Mouse (Mus musculus): ENCODE measurements at regions not wholly inside any gene's neighbourhood (a gene's known extent, or its start where the extent isn't known, plus 50 kb on each side); places are given as distances from the start of the nearest gene placed in this dataset.

DNA sequence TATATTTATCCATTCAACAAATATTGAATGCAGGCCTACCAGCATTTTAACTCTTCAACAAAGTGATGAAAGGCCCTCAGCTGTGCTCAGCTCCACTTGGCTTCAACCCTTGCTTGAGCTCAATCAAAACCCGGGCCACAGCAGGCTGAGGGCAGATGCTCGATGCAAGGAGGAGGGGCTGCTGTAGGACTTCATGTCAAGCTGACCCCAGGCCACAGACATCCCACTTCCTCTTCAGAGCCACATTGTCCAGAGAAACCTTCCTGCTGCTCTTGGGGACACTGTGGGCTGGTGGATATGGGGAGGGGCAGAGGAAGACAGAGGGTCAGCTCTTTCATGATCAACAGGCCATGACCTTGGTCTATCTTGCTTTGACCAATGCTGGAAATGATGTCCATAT, 299.7 kb downstream of the Bcl11a start:
- Histone ChIP-seq H3K4me3 (ENCODE audit: low read depth, low read length) (no peak overlapping the region), H3K9me3 (ENCODE audit: low read length) (no peaks in the 10 kb centered on the region), H3K4me1 (ENCODE audit: insufficient read depth, low read length) (no peaks in the 10 kb centered on the region), H3K9ac (replicated peaks; ENCODE audit: low read length, poor library complexity, severe bottlenecking) (no peak overlapping the region), H3K36me3 (ENCODE audit: insufficient read depth, low read length) (no peaks in the 10 kb centered on the region), H3K27me3 (ENCODE audit: insufficient read depth, low read length) (no peaks in the 10 kb centered on the region), H3K4me2 (ENCODE audit: low read depth, low read length, poor library complexity, severe bottlenecking) (no peak overlapping the region), H3K27ac (ENCODE audit: low read depth, low read length) (no peak overlapping the region)
- no peak for ATAC-seq (ENCODE audit: low FRiP score)
- no peak for TF ChIP-seq CTCF (IDR thresholded peaks at IDR 0.05)
- 65% methylated on average over 2 of the region's 2 CpGs for WGBS
- no peak for DNase-seq (ENCODE audit: low spot score)

- H3K27me3 ChIP-seq (ENCODE audit: insufficient read depth, low read length), result no peaks in the 10 kb centered on the region
- H3K27ac ChIP-seq (ENCODE audit: low read depth, low read length), result no peak overlapping the region
- H3K36me3 ChIP-seq (ENCODE audit: insufficient read depth, low read length), result no peaks in the 10 kb centered on the region
- ATAC-seq (ENCODE audit: low FRiP score), result no peak
- no peak overlapping the region for H3K9ac ChIP-seq (replicated peaks; ENCODE audit: low read length, poor library complexity, severe bottlenecking)
- DNase-seq (ENCODE audit: low spot score), result no peak
- H3K4me1 ChIP-seq (ENCODE audit: insufficient read depth, low read length), result no peaks in the 10 kb centered on the region
- no peak overlapping the region for H3K4me3 ChIP-seq (ENCODE audit: low read depth, low read length)
- H3K9me3 ChIP-seq (ENCODE audit: low read length), result no peaks in the 10 kb centered on the region
- WGBS, result 23% methylated on average over 5 of the region's 5 CpGs
- H3K4me2 ChIP-seq (ENCODE audit: low read depth, low read length, poor library complexity, severe bottlenecking), result no peak overlapping the region
- TF ChIP-seq CTCF (IDR thresholded peaks at IDR 0.05), result no peak
Observed at GRCm38 (mm10) chr11:24390578-24390977, 312.7 kb downstream of the Bcl11a start.

- Histone ChIP-seq H3K36me3 (ENCODE audit: insufficient read depth, low read length) (no peaks in the 10 kb centered on the region), H3K4me2 (ENCODE audit: low read depth, low read length, poor library complexity, severe bottlenecking) (no peak overlapping the region), H3K4me3 (ENCODE audit: low read depth, low read length) (no peak overlapping the region), H3K27me3 (ENCODE audit: insufficient read depth, low read length) (no peaks in the 10 kb centered on the region), H3K9me3 (ENCODE audit: low read length) (no peaks in the 10 kb centered on the region), H3K4me1 (ENCODE audit: insufficient read depth, low read length) (no peaks in the 10 kb centered on the region), H3K27ac (ENCODE audit: low read depth, low read length) (no peak overlapping the region), H3K9ac (replicated peaks; ENCODE audit: low read length, poor library complexity, severe bottlenecking) (no peak overlapping the region)
- WGBS, result 86% methylated on average over 1 of the region's 1 CpGs
- no peak for DNase-seq (ENCODE audit: low spot score)
- TF ChIP-seq CTCF (IDR thresholded peaks at IDR 0.05), result no peak
- no peak for ATAC-seq (ENCODE audit: low FRiP score)
Observed at GRCm38 (mm10) chr11:24391385-24391784, 313.5 kb downstream of the Bcl11a start.

DNA sequence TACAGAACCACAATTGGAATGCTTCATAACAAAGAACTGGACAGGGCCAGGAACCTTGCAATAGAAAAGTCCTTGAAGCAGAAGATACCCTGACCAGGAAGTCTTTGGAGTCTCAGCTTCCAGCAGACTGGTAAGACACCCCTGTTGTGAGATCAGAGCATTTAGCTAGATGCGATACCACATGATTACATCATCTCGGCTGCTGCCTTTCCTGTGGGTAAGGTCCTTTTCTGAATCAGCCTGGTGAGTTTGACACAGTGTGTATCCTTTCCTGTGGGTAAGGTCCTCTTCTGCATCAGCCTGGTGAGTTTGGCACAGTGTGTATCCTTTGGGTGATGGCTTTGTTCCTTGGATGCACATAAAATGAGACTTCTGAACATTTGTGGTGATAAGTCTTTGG, 317.6 kb downstream of the Bcl11a start:
- Histone ChIP-seq H3K27me3 (ENCODE audit: insufficient read depth, low read length) (no peaks in the 10 kb centered on the region), H3K9ac (replicated peaks; ENCODE audit: low read length, poor library complexity, severe bottlenecking) (no peak overlapping the region), H3K4me1 (ENCODE audit: insufficient read depth, low read length) (no peaks in the 10 kb centered on the region), H3K36me3 (ENCODE audit: insufficient read depth, low read length) (no peaks in the 10 kb centered on the region), H3K4me3 (ENCODE audit: low read depth, low read length) (no peak overlapping the region), H3K9me3 (ENCODE audit: low read length) (no peaks in the 10 kb centered on the region), H3K27ac (ENCODE audit: low read depth, low read length) (no peak overlapping the region), H3K4me2 (ENCODE audit: low read depth, low read length, poor library complexity, severe bottlenecking) (no peak overlapping the region)
- no peak for DNase-seq (ENCODE audit: low spot score)
- 95% methylated on average over 2 of the region's 2 CpGs for WGBS
- ATAC-seq (ENCODE audit: low FRiP score), result no peak
- TF ChIP-seq CTCF (IDR thresholded peaks at IDR 0.05), result no peak

- H3K4me2 ChIP-seq (ENCODE audit: low read depth, low read length, poor library complexity, severe bottlenecking), result no peak overlapping the region
- H3K36me3 ChIP-seq (ENCODE audit: insufficient read depth, low read length), result no peaks in the 10 kb centered on the region
- DNase-seq (ENCODE audit: low spot score) (no peak), ATAC-seq (ENCODE audit: low FRiP score) (no peak)
- no peaks in the 10 kb centered on the region for H3K9me3 ChIP-seq (ENCODE audit: low read length)
- no peak overlapping the region for H3K27ac ChIP-seq (ENCODE audit: low read depth, low read length)
- H3K4me1 ChIP-seq (ENCODE audit: insufficient read depth, low read length), result no peaks in the 10 kb centered on the region
- 92% methylated on average over 5 of the region's 5 CpGs for WGBS
- H3K4me3 ChIP-seq (ENCODE audit: low read depth, low read length), result no peak overlapping the region
- no peak overlapping the region for H3K9ac ChIP-seq (replicated peaks; ENCODE audit: low read length, poor library complexity, severe bottlenecking)
- no peak for TF ChIP-seq CTCF (IDR thresholded peaks at IDR 0.05)
- H3K27me3 ChIP-seq (ENCODE audit: insufficient read depth, low read length), result no peaks in the 10 kb centered on the region
Observed at GRCm38 (mm10) chr11:24396911-24397310, 319.1 kb downstream of the Bcl11a start.

DNA sequence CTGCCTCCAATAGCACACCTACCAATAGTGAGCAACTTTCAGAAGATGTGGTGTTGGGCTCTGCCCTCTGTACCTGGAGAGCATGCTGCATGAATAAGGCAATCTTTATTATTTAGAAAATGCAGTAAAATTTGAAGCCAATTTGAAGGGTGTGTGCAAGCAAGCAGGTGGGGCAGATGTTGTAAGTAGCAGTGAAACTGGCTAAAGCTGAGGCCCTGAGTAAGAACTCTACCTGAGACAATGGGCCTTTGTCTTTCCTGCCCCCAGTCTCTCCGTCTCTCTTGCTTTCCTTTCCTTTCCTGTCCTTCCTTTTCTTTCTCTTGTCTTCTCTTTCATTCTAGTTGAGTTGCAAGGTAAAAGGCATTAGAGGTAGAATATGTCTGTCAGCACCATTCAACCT, 319.9 kb downstream of the Bcl11a start:
- Histone ChIP-seq H3K4me3 (ENCODE audit: low read depth, low read length) (no peak overlapping the region), H3K9me3 (ENCODE audit: low read length) (no peaks in the 10 kb centered on the region), H3K27me3 (ENCODE audit: insufficient read depth, low read length) (no peaks in the 10 kb centered on the region), H3K4me1 (ENCODE audit: insufficient read depth, low read length) (no peaks in the 10 kb centered on the region), H3K4me2 (ENCODE audit: low read depth, low read length, poor library complexity, severe bottlenecking) (no peak overlapping the region), H3K9ac (replicated peaks; ENCODE audit: low read length, poor library complexity, severe bottlenecking) (no peak overlapping the region), H3K27ac (ENCODE audit: low read depth, low read length) (no peak overlapping the region), H3K36me3 (ENCODE audit: insufficient read depth, low read length) (no peaks in the 10 kb centered on the region)
- 48% methylated on average over 1 of the region's 1 CpGs for WGBS
- no peak for ATAC-seq (ENCODE audit: low FRiP score)
- no peak for DNase-seq (ENCODE audit: low spot score)
- TF ChIP-seq CTCF (IDR thresholded peaks at IDR 0.05), result no peak

GRCm38 (mm10) chr11:24401151-24401550, 323.3 kb downstream of the Bcl11a start:
- Histone ChIP-seq H3K4me1 (ENCODE audit: insufficient read depth, low read length) (no peaks in the 10 kb centered on the region), H3K9me3 (ENCODE audit: low read length) (no peaks in the 10 kb centered on the region), H3K4me3 (ENCODE audit: low read depth, low read length) (no peak overlapping the region), H3K27me3 (ENCODE audit: insufficient read depth, low read length) (no peaks in the 10 kb centered on the region), H3K27ac (ENCODE audit: low read depth, low read length) (no peak overlapping the region), H3K9ac (replicated peaks; ENCODE audit: low read length, poor library complexity, severe bottlenecking) (no peak overlapping the region), H3K4me2 (ENCODE audit: low read depth, low read length, poor library complexity, severe bottlenecking) (no peak overlapping the region), H3K36me3 (ENCODE audit: insufficient read depth, low read length) (no peaks in the 10 kb centered on the region)
- DNase-seq (ENCODE audit: low spot score) (no peak), ATAC-seq (ENCODE audit: low FRiP score) (no peak)
- 93% methylated on average over 3 of the region's 3 CpGs for WGBS
- TF ChIP-seq CTCF (IDR thresholded peaks at IDR 0.05), result no peak
